Mouse (Mus musculus): Measurements from ENCODE around the gene Atp2b2. TPM values are rescaled to one million over a fixed set of nuclear protein-coding genes. Genes with fewer than 3 reads are reported as not detected.

The Atp2b2 gene
- total and polyA plus RNA-seq, 2 experiments = 1.0 to 1.1 TPM

DNA sequence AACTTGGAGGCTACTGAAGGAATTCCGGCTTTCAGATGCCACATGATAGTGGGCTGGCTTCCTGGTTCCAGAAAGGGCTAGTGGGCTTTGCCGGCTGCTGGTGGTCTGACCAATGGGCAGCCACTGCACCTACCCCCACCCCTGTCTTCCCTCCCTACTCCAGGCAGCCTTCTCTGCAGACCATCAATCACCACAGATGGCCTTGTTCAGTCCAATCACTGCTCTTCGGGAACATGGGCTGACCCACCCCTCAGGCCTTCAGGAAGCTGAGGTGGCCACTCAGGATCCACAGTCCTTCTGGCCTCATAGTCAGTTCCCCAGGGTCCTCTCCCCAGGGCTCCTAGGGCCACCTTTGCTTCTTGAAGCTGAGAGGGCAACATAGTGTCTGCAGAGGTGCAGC, 153.2 kb downstream of the Atp2b2 start:
- DNase-seq (ENCODE audit: extremely low read depth, low read depth, low spot score) = no peak
- H3K79me2 ChIP-seq (ENCODE audit: control insufficient read depth, insufficient read depth, low read length) = no peaks in the 10 kb centered on the region
- H3K27me3 ChIP-seq (ENCODE audit: control insufficient read depth, insufficient read depth, low read length) = no peaks in the 10 kb centered on the region
- TF ChIP-seq POLR2A (IDR thresholded peaks at IDR 0.05; ENCODE audit: extremely low read depth, insufficient read depth, low read length) (no peak), CTCF (IDR thresholded peaks at IDR 0.05; ENCODE audit: low read depth, low read length) (no peak)
- H3K36me3 ChIP-seq (ENCODE audit: control insufficient read depth, insufficient read depth, low read length) = no peaks in the 10 kb centered on the region
- H3K4me1 ChIP-seq (ENCODE audit: control insufficient read depth, insufficient read depth, low read length) = peaks cover 7% of the 10 kb centered on the region
- no peak overlapping the region for H3K9ac ChIP-seq (ENCODE audit: low read depth, low read length)
- H3K27ac ChIP-seq (replicated peaks; ENCODE audit: insufficient read depth, low read depth, low read length) = no peak overlapping the region
- no peak overlapping the region for H3K4me3 ChIP-seq (ENCODE audit: insufficient read depth, low read depth, low read length)
- WGBS = 80% methylated on average over 3 of the region's 3 CpGs

DNA sequence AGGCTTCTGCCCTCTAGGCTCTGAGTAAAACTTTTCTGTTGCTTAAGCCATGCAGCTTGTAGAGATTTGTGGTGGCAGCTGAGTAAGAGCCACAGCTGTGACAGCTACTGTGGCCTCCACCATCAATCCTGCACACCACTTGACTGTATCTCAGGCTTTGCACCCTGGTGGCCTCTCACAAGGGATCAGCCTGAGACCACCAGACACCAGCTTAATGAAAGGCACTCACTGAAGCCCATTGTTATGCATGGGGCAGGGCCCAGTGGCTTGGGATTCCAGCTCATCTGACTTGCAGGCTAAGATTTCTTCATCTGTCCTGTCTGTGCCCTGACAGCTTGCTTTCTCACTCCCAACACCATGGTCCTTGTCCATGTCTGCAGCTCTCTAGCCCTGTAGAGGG, 155.5 kb downstream of the Atp2b2 start:
- Histone ChIP-seq H3K27ac (replicated peaks; ENCODE audit: insufficient read depth, low read depth, low read length) (no peak overlapping the region), H3K27me3 (ENCODE audit: control insufficient read depth, insufficient read depth, low read length) (no peaks in the 10 kb centered on the region), H3K4me1 (ENCODE audit: control insufficient read depth, insufficient read depth, low read length) (peaks cover 3% of the 10 kb centered on the region; the same call in 1 of the 2 replicates), H3K36me3 (ENCODE audit: control insufficient read depth, insufficient read depth, low read length) (no peaks in the 10 kb centered on the region), H3K9ac (ENCODE audit: low read depth, low read length) (no peak overlapping the region), H3K79me2 (ENCODE audit: control insufficient read depth, insufficient read depth, low read length) (no peaks in the 10 kb centered on the region), H3K4me3 (ENCODE audit: insufficient read depth, low read depth, low read length) (no peak overlapping the region)
- DNase-seq (ENCODE audit: extremely low read depth, low read depth, low spot score) = no peak
- TF ChIP-seq POLR2A (IDR thresholded peaks at IDR 0.05; ENCODE audit: extremely low read depth, insufficient read depth, low read length) (no peak), CTCF (IDR thresholded peaks at IDR 0.05; ENCODE audit: low read depth, low read length) (no peak)

DNA sequence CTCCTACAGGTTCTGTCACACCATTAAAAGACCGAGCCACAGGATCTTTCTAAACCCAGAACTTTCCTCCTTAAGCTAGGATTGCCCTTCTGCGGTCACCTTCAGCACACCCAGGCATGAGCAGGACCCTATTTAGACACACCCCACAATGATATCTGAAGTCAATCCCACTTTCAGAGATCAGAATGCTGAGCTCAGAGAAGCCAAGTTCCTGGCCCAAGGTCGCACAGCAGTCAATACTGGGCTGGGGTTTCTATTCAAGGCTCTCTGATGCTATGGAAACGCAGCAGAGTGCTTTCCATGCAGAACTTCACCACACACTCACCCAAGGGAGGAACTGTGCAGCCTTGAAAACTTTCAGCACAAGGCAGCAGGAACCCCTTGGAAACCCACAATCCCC, 157.6 kb downstream of the Atp2b2 start:
- no peak for DNase-seq (ENCODE audit: extremely low read depth, low read depth, low spot score)
- H3K27ac ChIP-seq (replicated peaks; ENCODE audit: insufficient read depth, low read depth, low read length) = no peak overlapping the region
- H3K79me2 ChIP-seq (ENCODE audit: control insufficient read depth, insufficient read depth, low read length) = no peaks in the 10 kb centered on the region
- no peaks in the 10 kb centered on the region for H3K36me3 ChIP-seq (ENCODE audit: control insufficient read depth, insufficient read depth, low read length)
- H3K9ac ChIP-seq (ENCODE audit: low read depth, low read length) = no peak overlapping the region
- TF ChIP-seq POLR2A (IDR thresholded peaks at IDR 0.05; ENCODE audit: extremely low read depth, insufficient read depth, low read length) (no peak), CTCF (IDR thresholded peaks at IDR 0.05; ENCODE audit: low read depth, low read length) (no peak)
- H3K4me1 ChIP-seq (ENCODE audit: control insufficient read depth, insufficient read depth, low read length) = no peaks in the 10 kb centered on the region; the same call in 1 of the 2 replicates
- no peak overlapping the region for H3K4me3 ChIP-seq (ENCODE audit: insufficient read depth, low read depth, low read length)
- H3K27me3 ChIP-seq (ENCODE audit: control insufficient read depth, insufficient read depth, low read length) = no peaks in the 10 kb centered on the region
- 78% methylated on average over 4 of the region's 4 CpGs for WGBS

DNA sequence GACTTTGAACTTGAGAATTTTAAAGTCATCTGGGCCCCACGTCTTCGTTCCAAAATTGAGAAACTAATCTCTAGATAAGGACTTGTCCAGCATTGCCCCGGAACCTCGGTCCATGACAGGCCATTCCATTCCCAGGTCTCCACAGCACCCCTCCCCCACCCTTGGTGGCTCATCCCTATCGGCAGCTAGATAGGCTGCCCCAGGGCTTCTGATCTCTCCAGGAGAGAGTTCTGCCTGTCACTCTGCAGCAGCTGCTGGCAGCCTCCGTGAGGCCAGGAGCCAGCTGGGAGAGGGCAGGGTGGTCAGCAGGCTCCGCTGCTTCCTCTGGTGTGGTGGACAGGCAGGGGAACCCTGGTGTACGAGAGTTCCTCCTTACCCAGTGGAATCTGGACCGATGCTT, 159.2 kb downstream of the Atp2b2 start:
- no peaks in the 10 kb centered on the region for H3K27me3 ChIP-seq (ENCODE audit: control insufficient read depth, insufficient read depth, low read length)
- no peaks in the 10 kb centered on the region for H3K79me2 ChIP-seq (ENCODE audit: control insufficient read depth, insufficient read depth, low read length)
- TF ChIP-seq POLR2A (IDR thresholded peaks at IDR 0.05; ENCODE audit: extremely low read depth, insufficient read depth, low read length) = no peak
- no peak for TF ChIP-seq CTCF (IDR thresholded peaks at IDR 0.05; ENCODE audit: low read depth, low read length)
- no peak overlapping the region for H3K9ac ChIP-seq (ENCODE audit: low read depth, low read length)
- H3K36me3 ChIP-seq (ENCODE audit: control insufficient read depth, insufficient read depth, low read length) = no peaks in the 10 kb centered on the region
- WGBS = 74% methylated on average over 9 of the region's 9 CpGs
- H3K27ac ChIP-seq (replicated peaks; ENCODE audit: insufficient read depth, low read depth, low read length) = no peak overlapping the region
- no peak overlapping the region for H3K4me3 ChIP-seq (ENCODE audit: insufficient read depth, low read depth, low read length)
- no peak for DNase-seq (ENCODE audit: extremely low read depth, low read depth, low spot score)
- peaks cover 11% of the 10 kb centered on the region for H3K4me1 ChIP-seq (ENCODE audit: control insufficient read depth, insufficient read depth, low read length)

DNA sequence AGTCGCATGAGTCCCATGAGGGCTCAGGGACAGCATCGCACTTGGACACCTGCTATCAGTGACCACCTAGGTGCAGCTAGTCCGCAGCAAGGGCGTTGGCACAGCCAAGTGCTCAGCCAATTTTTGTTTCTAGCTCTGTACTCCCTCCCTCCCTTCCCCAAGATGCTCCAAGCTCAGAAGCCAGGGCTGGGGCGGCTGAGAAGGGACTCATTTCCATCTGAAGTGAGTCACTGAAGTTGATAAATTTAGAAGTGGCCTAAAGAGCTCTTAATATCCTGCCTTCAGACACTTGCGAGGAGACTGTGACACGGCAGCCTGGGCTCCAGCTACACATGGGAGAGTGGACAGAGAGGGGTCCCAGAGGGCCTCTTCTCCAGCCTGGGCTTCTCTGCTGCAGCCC, 160.0 kb downstream of the Atp2b2 start:
- H3K27me3 ChIP-seq (ENCODE audit: control insufficient read depth, insufficient read depth, low read length) = no peaks in the 10 kb centered on the region
- peaks cover 16% of the 10 kb centered on the region for H3K4me1 ChIP-seq (ENCODE audit: control insufficient read depth, insufficient read depth, low read length)
- 82% methylated on average over 7 of the region's 7 CpGs for WGBS
- TF ChIP-seq POLR2A (IDR thresholded peaks at IDR 0.05; ENCODE audit: extremely low read depth, insufficient read depth, low read length) (no peak), CTCF (IDR thresholded peaks at IDR 0.05; ENCODE audit: low read depth, low read length) (no peak)
- no peak for DNase-seq (ENCODE audit: extremely low read depth, low read depth, low spot score)
- no peaks in the 10 kb centered on the region for H3K79me2 ChIP-seq (ENCODE audit: control insufficient read depth, insufficient read depth, low read length)
- H3K27ac ChIP-seq (replicated peaks; ENCODE audit: insufficient read depth, low read depth, low read length) = no peak overlapping the region
- no peaks in the 10 kb centered on the region for H3K36me3 ChIP-seq (ENCODE audit: control insufficient read depth, insufficient read depth, low read length)
- no peak overlapping the region for H3K9ac ChIP-seq (ENCODE audit: low read depth, low read length)
- H3K4me3 ChIP-seq (ENCODE audit: insufficient read depth, low read depth, low read length) = no peak overlapping the region

DNA sequence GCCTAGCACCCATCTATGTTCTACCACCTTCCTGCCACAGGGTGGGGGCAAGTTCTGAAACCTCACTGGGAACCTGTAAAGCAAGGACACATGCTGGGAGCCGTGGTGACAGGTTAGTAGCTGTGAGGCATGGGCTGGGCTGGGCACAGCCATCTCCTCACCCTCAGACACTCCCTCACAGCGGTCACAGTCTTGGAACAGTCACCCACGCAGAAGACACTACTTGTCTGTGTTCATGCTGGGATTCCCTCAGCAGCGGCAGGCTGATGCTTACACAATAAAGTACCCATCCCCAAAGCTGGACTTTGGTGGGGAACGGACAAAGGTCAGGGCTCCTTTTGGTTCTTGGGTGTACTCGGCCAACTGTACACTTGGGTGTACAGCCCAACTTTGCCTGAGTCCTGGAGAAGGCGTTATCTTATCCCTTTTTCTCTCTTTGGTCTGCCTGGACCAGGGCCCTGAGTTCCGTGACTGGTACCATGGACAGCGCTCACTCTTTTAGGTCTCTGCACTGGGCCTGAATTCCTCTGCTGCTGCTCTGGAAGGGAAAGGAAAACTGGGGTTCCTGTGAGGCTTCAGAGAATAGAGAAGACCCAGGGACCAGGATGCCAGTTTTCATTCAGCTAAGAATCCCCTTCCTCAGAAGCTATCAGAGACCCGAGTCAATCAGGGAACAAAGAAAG, 160.7 kb downstream of the Atp2b2 start:
- peak; percentile 16 for DNase-seq (ENCODE audit: extremely low read depth, low read depth, low spot score)
- TF ChIP-seq CTCF (IDR thresholded peaks at IDR 0.05; ENCODE audit: low read depth, low read length) (no peak), POLR2A (IDR thresholded peaks at IDR 0.05; ENCODE audit: extremely low read depth, insufficient read depth, low read length) (no peak)
- H3K4me3 ChIP-seq (ENCODE audit: insufficient read depth, low read depth, low read length) = no peak overlapping the region
- no peaks in the 10 kb centered on the region for H3K27me3 ChIP-seq (ENCODE audit: control insufficient read depth, insufficient read depth, low read length)
- H3K79me2 ChIP-seq (ENCODE audit: control insufficient read depth, insufficient read depth, low read length) = no peaks in the 10 kb centered on the region
- WGBS = 53% methylated on average over 10 of the region's 10 CpGs
- H3K4me1 ChIP-seq (ENCODE audit: control insufficient read depth, insufficient read depth, low read length) = peaks cover 16% of the 10 kb centered on the region
- H3K36me3 ChIP-seq (ENCODE audit: control insufficient read depth, insufficient read depth, low read length) = no peaks in the 10 kb centered on the region
- H3K9ac ChIP-seq (ENCODE audit: low read depth, low read length) = no peak overlapping the region
- H3K27ac ChIP-seq (replicated peaks; ENCODE audit: insufficient read depth, low read depth, low read length) = no peak overlapping the region
